Mouse (Mus musculus): ENCODE data around the gene Ston2. TPM values are rescaled to one million over a fixed set of nuclear protein-coding genes. Genes with fewer than 3 reads are reported as not detected.

The Ston2 gene
- polyA plus RNA-seq, 1 experiment from 2014 or later, result 4.3 TPM

- no peak for ATAC-seq (ENCODE audit: extremely low read depth, insufficient number of reproducible peaks, low FRiP score, low TSS enrichment)
- H3K4me2 ChIP-seq, result no peak overlapping the region
- H3K36me3 ChIP-seq, result no peaks in the 10 kb centered on the region
- H3K4me3 ChIP-seq, result no peak overlapping the region
- 77% methylated on average over 6 of the region's 6 CpGs for WGBS
- H3K27me3 ChIP-seq (replicated peaks), result no peaks in the 10 kb centered on the region
- no peaks in the 10 kb centered on the region for H3K4me1 ChIP-seq
- no peak overlapping the region for H3K9ac ChIP-seq
- no peaks in the 10 kb centered on the region for H3K9me3 ChIP-seq
- H3K27ac ChIP-seq (replicated peaks), result no peak overlapping the region
These were observed 72.5 kb downstream of the Ston2 start for GRCm38 (mm10) chr12:91715686-91716085.

GRCm38 (mm10) chr12:91713358-91713757 lies 74.8 kb downstream of the Ston2 start:
- ATAC-seq (ENCODE audit: extremely low read depth, insufficient number of reproducible peaks, low FRiP score, low TSS enrichment), result no peak
- Histone ChIP-seq H3K4me3 (no peak overlapping the region), H3K27ac (replicated peaks) (no peak overlapping the region), H3K4me2 (no peak overlapping the region), H3K9me3 (no peaks in the 10 kb centered on the region), H3K4me1 (peaks cover 14% of the 10 kb centered on the region), H3K36me3 (no peaks in the 10 kb centered on the region), H3K27me3 (replicated peaks) (no peaks in the 10 kb centered on the region), H3K9ac (no peak overlapping the region)
- WGBS, result 90% methylated on average over 7 of the region's 7 CpGs

- Histone ChIP-seq H3K36me3 (no peaks in the 10 kb centered on the region), H3K4me2 (no peak overlapping the region), H3K4me1 (peaks cover 26% of the 10 kb centered on the region), H3K4me3 (no peak overlapping the region), H3K9ac (no peak overlapping the region), H3K27ac (replicated peaks) (no peak overlapping the region), H3K27me3 (replicated peaks) (no peaks in the 10 kb centered on the region), H3K9me3 (no peaks in the 10 kb centered on the region)
- WGBS, result 84% methylated on average over 4 of the region's 4 CpGs
- ATAC-seq (ENCODE audit: extremely low read depth, insufficient number of reproducible peaks, low FRiP score, low TSS enrichment), result no peak
These were observed 76.5 kb downstream of the Ston2 start for GRCm38 (mm10) chr12:91711655-91712054.

GRCm38 (mm10) chr12:91710876-91711275 lies 77.3 kb downstream of the Ston2 start:
- no peak overlapping the region for H3K4me3 ChIP-seq
- H3K4me2 ChIP-seq, result no peak overlapping the region
- no peak overlapping the region for H3K27ac ChIP-seq (replicated peaks)
- no peaks in the 10 kb centered on the region for H3K36me3 ChIP-seq
- 48% methylated on average over 3 of the region's 3 CpGs for WGBS
- H3K27me3 ChIP-seq (replicated peaks), result no peaks in the 10 kb centered on the region
- peaks cover 26% of the 10 kb centered on the region for H3K4me1 ChIP-seq
- no peak overlapping the region for H3K9ac ChIP-seq
- ATAC-seq (ENCODE audit: extremely low read depth, insufficient number of reproducible peaks, low FRiP score, low TSS enrichment), result no peak
- no peaks in the 10 kb centered on the region for H3K9me3 ChIP-seq

- Histone ChIP-seq H3K4me2 (no peak overlapping the region), H3K9me3 (no peaks in the 10 kb centered on the region), H3K4me1 (peaks cover 26% of the 10 kb centered on the region), H3K27ac (replicated peaks) (no peak overlapping the region), H3K4me3 (no peak overlapping the region), H3K9ac (no peak overlapping the region), H3K36me3 (no peaks in the 10 kb centered on the region), H3K27me3 (replicated peaks) (no peaks in the 10 kb centered on the region)
- 33% methylated on average over 6 of the region's 6 CpGs for WGBS
- no peak for ATAC-seq (ENCODE audit: extremely low read depth, insufficient number of reproducible peaks, low FRiP score, low TSS enrichment)
These were observed 78.6 kb downstream of the Ston2 start for GRCm38 (mm10) chr12:91709634-91710033.

GRCm38 (mm10) chr12:91709232-91709631 lies 79.0 kb downstream of the Ston2 start:
- no peak overlapping the region for H3K9ac ChIP-seq
- H3K4me3 ChIP-seq, result no peak overlapping the region
- H3K27me3 ChIP-seq (replicated peaks), result no peaks in the 10 kb centered on the region
- H3K4me1 ChIP-seq, result peaks cover 26% of the 10 kb centered on the region
- H3K27ac ChIP-seq (replicated peaks), result no peak overlapping the region
- 67% methylated on average over 4 of the region's 5 CpGs for WGBS
- no peak for ATAC-seq (ENCODE audit: extremely low read depth, insufficient number of reproducible peaks, low FRiP score, low TSS enrichment)
- no peaks in the 10 kb centered on the region for H3K9me3 ChIP-seq
- H3K4me2 ChIP-seq, result no peak overlapping the region
- no peaks in the 10 kb centered on the region for H3K36me3 ChIP-seq

GRCm38 (mm10) chr12:91707807-91708206 lies 80.4 kb downstream of the Ston2 start:
- Histone ChIP-seq H3K27me3 (replicated peaks) (no peaks in the 10 kb centered on the region), H3K9ac (no peak overlapping the region), H3K9me3 (no peaks in the 10 kb centered on the region), H3K27ac (replicated peaks) (no peak overlapping the region), H3K4me1 (peaks cover 37% of the 10 kb centered on the region), H3K4me3 (no peak overlapping the region), H3K4me2 (no peak overlapping the region), H3K36me3 (no peaks in the 10 kb centered on the region)
- 84% methylated on average over 4 of the region's 4 CpGs for WGBS
- ATAC-seq (ENCODE audit: extremely low read depth, insufficient number of reproducible peaks, low FRiP score, low TSS enrichment), result no peak

- no peak overlapping the region for H3K9ac ChIP-seq
- H3K9me3 ChIP-seq, result no peaks in the 10 kb centered on the region
- peaks cover 27% of the 10 kb centered on the region for H3K4me1 ChIP-seq
- H3K27me3 ChIP-seq (replicated peaks), result no peaks in the 10 kb centered on the region
- H3K27ac ChIP-seq (replicated peaks), result no peak overlapping the region
- 46% methylated on average over 5 of the region's 5 CpGs for WGBS
- H3K4me3 ChIP-seq, result no peak overlapping the region
- no peak overlapping the region for H3K4me2 ChIP-seq
- no peaks in the 10 kb centered on the region for H3K36me3 ChIP-seq
- ATAC-seq (ENCODE audit: extremely low read depth, insufficient number of reproducible peaks, low FRiP score, low TSS enrichment), result no peak
These were observed 84.7 kb downstream of the Ston2 start for GRCm38 (mm10) chr12:91703533-91703932.

GRCm38 (mm10) chr12:91702829-91703228 lies 85.4 kb downstream of the Ston2 start:
- 86% methylated on average over 5 of the region's 5 CpGs for WGBS
- Histone ChIP-seq H3K27me3 (replicated peaks) (no peaks in the 10 kb centered on the region), H3K4me1 (peaks cover 20% of the 10 kb centered on the region; the same call in 1 of the 2 replicates)

GRCm38 (mm10) chr12:91699451-91700141 lies 88.6 kb downstream of the Ston2 start:
- H3K9me3 ChIP-seq, result no peaks in the 10 kb centered on the region
- no peak overlapping the region for H3K9ac ChIP-seq
- H3K27me3 ChIP-seq (replicated peaks), result no peaks in the 10 kb centered on the region
- no peak for ATAC-seq (ENCODE audit: extremely low read depth, insufficient number of reproducible peaks, low FRiP score, low TSS enrichment)
- H3K4me2 ChIP-seq, result no peak overlapping the region
- no peak overlapping the region for H3K4me3 ChIP-seq
- WGBS, result 78% methylated on average over 7 of the region's 7 CpGs
- H3K27ac ChIP-seq (replicated peaks), result no peak overlapping the region
- no peaks in the 10 kb centered on the region for H3K36me3 ChIP-seq
- H3K4me1 ChIP-seq, result peaks cover 13% of the 10 kb centered on the region; the same call in 1 of the 2 replicates

More at GRCm38 (mm10) chr12:91702829-91703228, 85.4 kb downstream of the Ston2 start:
- ATAC-seq (ENCODE audit: extremely low read depth, insufficient number of reproducible peaks, low FRiP score, low TSS enrichment), result no peak
- no peak overlapping the region for H3K4me3 ChIP-seq
- no peaks in the 10 kb centered on the region for H3K9me3 ChIP-seq
- no peak overlapping the region for H3K4me2 ChIP-seq
- H3K9ac ChIP-seq, result no peak overlapping the region
- no peak overlapping the region for H3K27ac ChIP-seq (replicated peaks)
- H3K36me3 ChIP-seq, result no peaks in the 10 kb centered on the region

- Histone ChIP-seq H3K4me3 (no peak overlapping the region), H3K27me3 (replicated peaks) (no peaks in the 10 kb centered on the region), H3K4me2 (no peak overlapping the region), H3K9ac (no peak overlapping the region), H3K36me3 (no peaks in the 10 kb centered on the region), H3K27ac (replicated peaks) (no peak overlapping the region), H3K9me3 (no peaks in the 10 kb centered on the region), H3K4me1 (no peaks in the 10 kb centered on the region)
- ATAC-seq (ENCODE audit: extremely low read depth, insufficient number of reproducible peaks, low FRiP score, low TSS enrichment), result no peak
- WGBS, result 88% methylated on average over 4 of the region's 4 CpGs
These were observed 92.0 kb downstream of the Ston2 start for GRCm38 (mm10) chr12:91696231-91696630.

- Histone ChIP-seq H3K27me3 (replicated peaks) (no peaks in the 10 kb centered on the region), H3K4me2 (no peak overlapping the region), H3K9ac (no peak overlapping the region), H3K4me3 (no peak overlapping the region), H3K36me3 (no peaks in the 10 kb centered on the region), H3K27ac (replicated peaks) (no peak overlapping the region), H3K9me3 (no peaks in the 10 kb centered on the region), H3K4me1 (no peaks in the 10 kb centered on the region)
- WGBS, result 80% methylated on average over 4 of the region's 4 CpGs
- ATAC-seq (ENCODE audit: extremely low read depth, insufficient number of reproducible peaks, low FRiP score, low TSS enrichment), result no peak
These were observed 92.4 kb downstream of the Ston2 start for GRCm38 (mm10) chr12:91695761-91696160.
